Mouse (Mus musculus): ENCODE measurements at regions not wholly inside any gene's neighbourhood (a gene's known extent, or its start where the extent isn't known, plus 50 kb on each side); places are given as distances from the start of the nearest gene placed in this dataset.

DNA sequence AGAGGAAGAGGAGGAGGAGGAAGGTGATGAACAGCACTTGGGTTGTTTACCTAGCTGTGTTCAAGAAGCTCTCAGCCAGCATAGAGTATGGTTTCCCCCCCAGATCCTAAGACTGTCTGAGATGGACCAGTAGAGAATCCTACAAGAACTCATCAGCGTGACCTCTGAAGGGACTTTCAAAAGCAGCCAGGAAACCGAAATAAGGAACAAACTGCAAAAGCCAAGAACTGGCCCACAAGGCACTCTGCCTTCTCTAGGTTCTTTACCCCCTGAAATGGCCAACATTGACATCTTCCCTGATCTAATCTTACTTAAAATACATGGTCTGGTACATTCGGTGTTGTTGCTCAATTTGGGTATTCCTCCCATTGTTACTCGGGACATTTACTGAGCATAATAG lies 118.1 kb upstream of the Rreb1 start:
- TF ChIP-seq CTCF (conservative IDR thresholded peaks at IDR 0.05; ENCODE audit: low read length) (no peak), NANOG (IDR thresholded peaks at IDR 0.05; ENCODE audit: borderline replicate concordance, low read length) (no peak)
